Mouse (Mus musculus): Measurements from ENCODE around the gene Ruvbl1.

Gene Ruvbl1

DNA sequence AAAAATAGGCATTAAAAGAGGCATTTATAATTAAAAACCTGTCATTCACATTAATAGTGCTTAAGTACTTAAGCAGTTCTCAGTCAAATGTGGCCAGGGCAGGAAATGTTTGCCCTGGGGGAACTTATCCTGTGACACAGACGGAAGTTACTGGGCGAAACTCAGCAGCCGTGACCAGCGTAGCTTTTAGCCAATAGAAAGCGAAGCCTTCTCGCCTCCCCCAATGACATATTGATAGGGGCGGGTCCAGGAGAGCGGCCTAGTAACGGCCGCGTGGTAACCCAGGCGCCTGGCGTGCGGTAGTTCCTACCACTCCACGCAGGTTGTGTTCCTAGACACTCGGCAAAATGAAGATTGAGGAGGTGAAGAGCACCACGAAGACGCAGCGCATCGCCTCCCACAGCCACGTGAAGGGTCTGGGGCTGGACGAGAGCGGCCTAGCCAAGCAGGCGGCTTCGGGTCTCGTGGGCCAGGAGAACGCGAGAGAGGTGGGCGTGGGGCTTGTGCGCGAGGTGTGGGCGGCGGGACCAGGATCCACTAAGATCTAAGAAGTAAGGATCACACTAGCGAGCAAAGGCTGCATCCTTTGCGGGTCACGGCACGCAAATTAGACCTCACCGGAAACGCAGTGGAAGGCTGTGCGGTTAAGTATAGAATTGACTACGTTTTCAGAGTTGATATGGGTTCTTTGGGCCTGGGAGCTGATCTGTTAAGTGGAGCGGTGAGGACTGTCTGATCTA lies at the start of gene Ruvbl1:
Gene Ruvbl1 (plus strand): TSS at position 229 of the 740 bp plus-strand sequence.
- DNase-seq (ENCODE audit: low spot score in 2 of 2), result peak; percentile 83 to 91

DNA sequence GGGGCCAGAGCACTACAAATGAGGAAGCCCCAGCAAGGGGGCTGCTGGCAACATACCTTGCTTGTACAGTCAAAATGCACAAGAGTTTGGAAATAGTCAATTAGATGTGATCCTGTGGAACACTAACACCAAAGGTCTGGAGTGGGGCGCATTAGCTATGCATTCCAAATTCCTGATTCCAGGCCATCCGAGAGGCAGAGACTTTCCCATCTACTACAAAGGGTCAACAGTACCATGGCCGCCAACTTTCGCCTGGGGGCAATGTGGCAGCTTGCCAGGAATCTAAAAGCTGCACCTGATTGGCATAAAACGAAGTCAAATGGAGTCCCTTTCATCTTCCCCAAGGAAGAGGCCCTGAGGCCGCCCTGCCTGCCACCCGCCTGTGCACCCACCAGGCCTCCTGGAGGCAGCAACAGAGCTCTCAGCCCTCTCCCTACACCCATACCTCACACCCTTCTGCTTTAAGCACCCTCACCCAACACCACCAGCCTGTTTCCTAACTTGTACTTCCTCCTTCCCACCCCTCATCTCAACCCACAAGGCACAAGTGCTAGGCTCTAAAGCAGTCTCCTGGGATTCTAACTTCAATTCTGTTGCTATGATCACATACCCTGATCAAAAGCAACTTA lies 49.0 kb upstream of the Ruvbl1 start:
- DNase-seq (ENCODE audit: low spot score in 2 of 2), result no peak

DNA sequence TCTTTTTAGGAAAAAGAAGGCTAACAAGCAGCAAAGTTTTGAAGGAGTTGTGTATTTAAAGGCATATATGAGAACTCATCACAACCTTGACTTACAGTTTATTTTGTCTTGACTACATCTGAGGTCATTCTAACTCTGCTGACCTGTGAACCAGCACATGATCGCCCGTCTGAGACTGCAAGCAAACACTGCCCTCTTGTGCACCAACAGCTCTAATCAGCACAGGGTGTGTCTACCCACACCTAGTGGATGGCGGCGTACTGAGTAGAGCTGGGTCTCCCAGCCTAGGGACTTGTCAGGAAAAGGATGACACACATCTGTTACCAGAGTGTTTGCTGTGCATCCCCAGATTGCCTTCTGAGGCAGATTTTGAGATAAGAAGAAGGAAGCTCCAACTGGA lies 34.0 kb upstream of the Ruvbl1 start:
- peak in 1 of 2 experiments; percentile 32 for DNase-seq (ENCODE audit: low spot score in 2 of 2)

DNA sequence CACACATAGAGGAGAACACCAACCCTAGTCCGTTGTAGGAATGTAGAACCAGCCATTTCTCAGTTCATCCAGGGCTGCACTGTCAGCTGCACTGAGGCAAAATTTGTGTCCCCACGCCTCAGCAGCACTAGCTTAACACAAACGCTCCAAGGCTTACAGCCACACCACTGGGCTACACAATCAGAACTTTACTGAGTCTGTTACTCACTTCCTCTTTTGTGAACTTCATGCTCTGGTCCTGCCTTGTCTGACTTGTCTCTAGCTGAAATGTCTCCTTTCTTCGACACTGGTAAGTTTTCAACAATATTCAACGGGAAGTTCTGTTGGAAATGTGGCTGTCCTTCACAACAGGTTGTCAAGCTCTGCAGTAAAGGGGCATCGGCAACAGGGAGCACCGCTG lies 29.6 kb upstream of the Ruvbl1 start:
- DNase-seq (ENCODE audit: low spot score in 2 of 2), result no peak

DNA sequence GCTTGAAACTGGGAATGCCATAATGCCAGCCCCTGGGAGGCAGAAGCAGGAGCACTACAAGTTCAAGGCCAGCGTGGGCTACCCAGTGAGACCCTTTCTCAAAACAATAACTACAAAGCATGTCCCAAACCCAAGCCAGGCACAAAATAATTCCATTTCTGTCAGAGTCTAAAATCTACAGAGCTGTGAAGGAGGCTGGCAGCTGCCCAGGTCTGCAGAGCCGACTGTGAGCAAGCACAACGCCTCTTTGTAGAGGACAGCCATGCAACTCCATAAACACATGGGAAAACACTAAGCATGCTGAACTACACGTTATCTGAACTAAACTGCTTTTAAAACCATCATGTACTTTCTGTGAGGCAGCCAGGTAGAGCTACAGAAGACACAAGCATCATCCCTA lies 26.2 kb upstream of the Ruvbl1 start:
- no peak for DNase-seq (ENCODE audit: low spot score in 2 of 2)

DNA sequence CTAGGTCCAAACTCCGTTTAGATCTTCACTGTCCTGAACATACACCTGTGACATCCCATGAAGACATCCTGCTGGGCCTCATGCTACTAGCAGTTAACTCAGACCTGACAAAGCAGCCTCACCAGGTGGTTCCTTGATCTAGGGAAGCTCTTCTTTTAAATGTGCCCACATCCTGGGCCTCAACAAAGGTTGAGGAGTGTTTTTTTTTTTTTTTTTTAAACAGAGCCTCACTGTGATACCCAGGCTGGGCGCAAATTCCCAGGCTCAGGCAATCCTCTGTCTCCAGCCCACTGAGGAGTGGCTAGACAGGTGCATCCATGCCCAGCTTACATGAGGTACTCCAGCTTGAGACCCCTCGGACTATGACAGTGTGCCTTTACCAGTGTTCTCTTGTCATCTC lies 22.7 kb upstream of the Ruvbl1 start:
- no peak for DNase-seq (ENCODE audit: low spot score in 2 of 2)

DNA sequence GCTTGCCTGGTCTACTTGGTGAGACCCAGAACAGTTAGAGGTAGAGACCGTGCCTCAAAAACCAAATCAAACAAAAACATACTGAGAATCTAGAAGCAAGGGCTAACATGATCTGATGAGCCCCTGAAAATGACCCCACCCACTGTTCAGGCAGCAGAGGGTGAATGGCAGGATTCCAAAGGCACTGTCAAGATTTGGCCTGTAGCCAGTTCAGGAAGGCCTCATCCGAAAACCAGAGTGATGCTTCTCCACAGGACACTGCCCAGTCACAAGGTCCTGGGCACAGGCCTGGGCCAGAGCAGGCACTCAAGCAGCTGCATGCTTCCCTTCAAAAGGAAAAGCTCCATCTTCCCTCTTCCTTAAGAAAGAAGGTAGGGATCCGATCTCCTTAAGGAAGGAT lies 21.8 kb upstream of the Ruvbl1 start:
- DNase-seq (ENCODE audit: low spot score in 2 of 2), result no peak

DNA sequence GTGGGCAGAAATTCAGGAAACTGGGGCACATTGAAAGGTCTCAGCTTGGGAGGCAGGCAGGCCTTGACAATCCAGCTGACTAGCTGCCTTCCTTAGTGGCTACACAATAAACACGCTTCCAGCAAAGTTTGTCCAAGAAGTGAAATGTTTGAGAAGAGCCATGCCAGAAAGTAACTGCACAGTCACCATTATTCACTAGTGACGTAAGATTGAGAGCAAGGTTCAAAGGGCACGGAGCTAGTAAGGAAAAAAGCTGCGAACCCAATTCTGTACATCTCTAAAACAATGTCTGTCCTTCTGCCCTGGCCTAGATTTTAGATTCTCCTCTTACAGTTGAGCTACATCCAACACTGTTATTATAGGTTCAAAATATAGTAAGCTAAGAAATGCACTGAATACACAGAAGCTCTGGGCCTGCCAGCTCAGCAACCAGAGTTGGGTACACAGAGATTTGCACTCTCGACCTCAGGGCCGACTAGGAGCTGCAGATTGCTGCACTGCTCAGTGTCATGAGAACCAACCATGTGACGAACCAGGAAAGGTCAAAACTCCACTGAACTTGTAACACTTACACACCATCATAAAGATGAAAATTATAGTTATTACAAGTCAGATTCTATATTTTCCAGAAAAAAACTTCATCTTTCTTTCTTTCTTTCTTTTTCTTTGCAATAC lies 21.0 kb upstream of the Ruvbl1 start:
- DNase-seq (ENCODE audit: low spot score in 2 of 2), result no peak

DNA sequence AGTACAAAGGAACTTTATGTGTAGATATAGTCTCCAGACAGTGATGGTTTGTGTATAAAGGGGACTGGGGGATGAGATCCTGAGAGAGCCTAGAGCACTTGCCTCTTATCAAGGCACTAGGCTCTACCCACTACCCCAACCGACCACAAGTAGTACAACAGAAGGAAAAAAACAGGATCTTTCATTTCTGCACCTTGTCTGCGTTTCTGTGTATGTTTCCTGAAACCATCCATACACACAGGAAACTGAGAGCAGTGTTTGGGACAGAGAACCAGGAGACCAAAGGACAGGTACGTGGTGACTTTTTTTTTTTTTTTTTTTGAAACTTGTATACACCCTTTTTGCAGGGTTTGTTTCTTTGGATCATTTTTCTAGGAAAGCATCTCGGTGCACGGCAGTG lies 19.5 kb upstream of the Ruvbl1 start:
- DNase-seq (ENCODE audit: low spot score in 2 of 2), result no peak

DNA sequence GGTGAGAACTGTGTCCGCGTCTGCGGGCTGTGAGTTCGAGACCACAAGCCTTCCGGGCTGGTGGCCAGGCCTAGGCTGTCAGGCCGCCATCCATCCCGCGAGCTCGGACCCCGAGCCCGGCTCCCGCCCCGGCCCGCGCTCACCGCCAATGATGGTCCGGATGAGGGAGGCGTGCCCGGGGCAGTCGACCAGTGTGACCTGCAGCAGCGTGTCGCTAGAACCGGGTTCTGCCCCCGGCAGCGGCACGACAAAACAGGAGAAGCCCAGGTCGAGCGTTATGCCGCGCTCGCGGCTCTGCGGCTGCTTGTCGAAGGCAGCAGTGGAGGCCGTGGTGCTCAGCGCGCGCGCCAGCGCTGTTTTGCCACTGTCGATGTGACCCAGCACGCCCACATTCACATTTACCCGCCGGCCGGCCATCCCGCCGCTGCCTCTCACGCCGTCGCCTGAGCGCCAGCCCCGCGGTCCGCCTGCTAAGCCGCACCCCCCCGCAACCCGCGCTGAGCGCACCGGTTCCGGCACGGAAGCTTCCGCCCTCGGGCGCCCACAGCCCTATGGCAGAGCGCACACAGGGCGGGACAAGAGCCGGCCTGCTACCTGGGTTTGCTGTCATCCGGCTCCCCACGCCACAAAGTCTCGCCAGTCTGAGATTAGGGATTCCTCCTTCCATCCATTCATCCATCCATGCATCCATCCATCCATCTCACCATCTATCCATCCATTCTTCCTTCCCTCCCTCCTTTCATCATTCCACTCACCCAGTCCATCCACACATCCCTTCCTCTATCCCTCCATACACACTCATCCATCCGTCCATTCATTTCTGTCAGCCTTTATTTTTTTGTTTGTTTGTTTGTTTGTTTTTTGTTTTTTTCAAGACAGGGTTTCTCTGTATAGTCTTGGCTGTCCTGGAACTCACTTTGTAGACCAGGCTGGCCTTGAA lies 18.9 kb upstream of the Ruvbl1 start, which contains the start of gene Eefsec:
Gene Eefsec (minus strand): TSS at position 477 of the 940 bp plus-strand sequence.
- peak; percentile 89 for DNase-seq (ENCODE audit: low spot score in 2 of 2)

DNA sequence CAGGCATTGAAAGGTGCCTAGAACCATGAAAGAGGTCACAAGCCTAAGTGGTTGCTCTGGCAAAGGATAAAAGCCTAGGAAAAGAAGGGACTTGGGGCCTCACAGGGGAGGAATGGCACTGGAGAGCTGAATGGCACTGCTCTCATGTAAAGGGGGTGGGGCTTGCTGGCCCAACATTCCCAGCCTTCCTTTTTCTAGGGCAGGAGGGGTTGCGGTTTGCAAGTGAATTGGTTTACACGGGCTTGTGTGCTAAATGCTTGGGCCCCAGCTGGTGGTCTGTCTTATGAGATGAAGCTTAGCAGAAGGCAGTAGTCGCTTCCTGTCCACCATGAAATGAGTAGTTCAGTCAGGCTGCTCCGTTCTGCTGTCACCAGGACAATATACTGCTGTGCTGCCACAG lies 17.8 kb upstream of the Ruvbl1 start:
- no peak for DNase-seq (ENCODE audit: low spot score in 2 of 2)

DNA sequence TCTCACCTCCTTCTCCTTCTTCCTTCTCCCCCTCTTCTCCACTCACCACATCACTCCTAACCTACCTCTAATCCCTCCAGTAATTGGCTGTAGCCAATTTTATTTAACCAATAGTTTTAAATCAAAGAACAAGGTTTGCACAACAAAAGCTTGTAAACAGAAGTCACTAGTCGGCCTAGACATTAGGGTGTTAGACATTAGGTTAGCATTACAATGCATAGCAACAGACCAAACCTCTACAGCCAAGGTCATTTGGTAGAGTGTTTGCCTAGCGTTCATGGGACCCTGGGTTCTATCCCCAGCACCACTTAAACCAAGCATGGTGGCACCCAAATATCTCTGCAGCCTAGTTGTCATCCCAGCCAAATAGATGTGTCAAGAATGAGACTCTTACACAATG lies 10.7 kb upstream of the Ruvbl1 start:
- no peak for DNase-seq (ENCODE audit: low spot score in 2 of 2)

DNA sequence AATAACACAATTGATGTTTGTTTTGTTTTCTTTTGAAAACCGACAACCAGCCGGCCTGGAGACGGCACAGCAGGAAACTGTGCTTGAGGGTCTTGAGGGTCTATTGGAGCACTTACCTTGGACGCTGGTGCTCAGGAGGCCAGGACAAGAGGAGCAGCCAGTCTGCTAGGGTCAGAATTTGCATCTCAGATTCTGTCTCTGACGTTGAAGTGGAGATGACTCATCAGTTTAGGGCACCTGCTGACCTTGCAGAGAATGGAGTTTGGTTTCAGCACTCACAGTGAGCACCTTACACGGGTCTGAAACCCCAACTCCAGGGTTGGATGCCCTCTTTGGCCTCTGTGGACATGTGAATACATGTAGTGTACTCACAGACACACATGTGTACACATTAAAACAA lies 4.7 kb downstream of the Ruvbl1 start:
- DNase-seq (ENCODE audit: low spot score in 2 of 2), result no peak

DNA sequence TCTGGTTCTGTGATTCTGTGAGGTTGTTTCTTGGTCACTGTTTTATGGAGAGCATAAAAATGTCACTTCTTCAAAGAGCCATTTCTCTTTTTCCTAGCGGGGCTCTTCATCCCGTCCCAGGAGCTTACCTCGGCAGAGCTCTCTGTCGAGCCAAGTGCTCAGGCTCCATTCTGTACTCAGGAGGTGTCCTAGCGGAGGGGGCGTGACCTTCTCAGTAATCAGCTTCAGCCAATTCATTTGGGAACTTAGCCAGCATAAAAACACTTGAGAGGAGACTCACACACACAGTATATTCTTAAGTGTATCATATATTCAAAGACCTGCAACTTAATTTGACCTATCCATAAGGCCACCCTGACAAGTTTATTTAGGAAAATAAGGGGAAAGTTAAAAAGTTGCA lies 15.2 kb downstream of the Ruvbl1 start:
- no peak for DNase-seq (ENCODE audit: low spot score in 2 of 2)

DNA sequence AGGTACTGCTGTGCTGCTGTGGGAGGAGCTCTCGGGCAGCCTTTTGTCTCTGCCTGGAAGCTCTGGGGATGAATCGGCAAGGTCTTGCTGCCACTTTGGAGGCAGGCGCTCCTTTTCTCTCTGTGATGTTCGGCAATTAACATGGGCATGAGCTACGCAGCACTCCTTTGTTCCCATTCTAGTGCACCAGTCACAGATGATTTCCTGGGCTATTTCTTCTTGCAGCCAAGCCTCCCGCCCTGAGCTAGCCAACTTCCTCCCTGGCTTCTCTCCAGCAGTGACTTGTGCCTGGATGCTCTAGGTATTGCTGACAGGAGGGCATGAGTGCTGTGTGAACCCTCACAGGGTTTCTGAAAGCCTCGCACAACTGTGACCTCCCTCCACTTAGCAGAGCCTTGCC lies 17.9 kb downstream of the Ruvbl1 start:
- no peak for DNase-seq (ENCODE audit: low spot score in 2 of 2)

DNA sequence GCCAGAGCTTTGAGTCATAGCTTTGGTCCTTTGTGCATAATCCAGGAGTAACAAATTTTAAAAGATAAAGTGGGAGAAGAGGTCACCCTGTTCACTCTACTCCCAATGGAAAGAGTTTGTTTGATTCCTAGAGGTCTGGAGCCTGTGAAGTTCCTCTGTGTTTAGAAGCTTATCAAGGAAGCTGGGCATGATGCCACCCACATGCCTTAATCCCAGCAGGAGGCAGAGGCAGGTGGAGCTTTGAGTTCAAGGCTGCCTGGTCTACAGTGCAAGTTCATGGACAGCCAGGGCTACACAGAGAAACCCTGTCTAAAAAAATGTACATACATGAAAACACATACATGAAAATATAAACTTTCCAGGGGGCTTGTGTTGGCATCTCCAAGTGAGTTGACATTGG lies 18.7 kb downstream of the Ruvbl1 start:
- no peak for DNase-seq (ENCODE audit: low spot score in 2 of 2)

DNA sequence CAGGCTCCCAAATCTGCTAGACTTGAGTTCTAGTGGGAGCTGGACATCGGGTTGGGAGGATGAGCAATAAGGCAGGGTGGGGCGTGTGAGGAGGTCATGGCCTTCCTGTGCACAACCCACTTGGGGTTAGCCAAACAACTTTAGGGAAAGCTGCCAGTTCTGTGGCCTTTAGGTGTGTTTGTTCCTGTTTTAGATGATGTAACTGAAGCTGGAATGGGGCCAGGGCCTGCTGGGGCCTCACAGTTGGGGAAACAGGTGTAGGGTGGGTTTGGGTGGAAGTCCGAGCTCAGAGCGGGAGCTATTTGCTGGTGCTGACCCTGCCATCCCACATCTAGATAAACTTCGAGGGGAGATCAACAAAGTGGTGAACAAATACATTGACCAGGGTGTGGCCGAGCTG lies 20.2 kb downstream of the Ruvbl1 start:
- no peak for DNase-seq (ENCODE audit: low spot score in 2 of 2)

DNA sequence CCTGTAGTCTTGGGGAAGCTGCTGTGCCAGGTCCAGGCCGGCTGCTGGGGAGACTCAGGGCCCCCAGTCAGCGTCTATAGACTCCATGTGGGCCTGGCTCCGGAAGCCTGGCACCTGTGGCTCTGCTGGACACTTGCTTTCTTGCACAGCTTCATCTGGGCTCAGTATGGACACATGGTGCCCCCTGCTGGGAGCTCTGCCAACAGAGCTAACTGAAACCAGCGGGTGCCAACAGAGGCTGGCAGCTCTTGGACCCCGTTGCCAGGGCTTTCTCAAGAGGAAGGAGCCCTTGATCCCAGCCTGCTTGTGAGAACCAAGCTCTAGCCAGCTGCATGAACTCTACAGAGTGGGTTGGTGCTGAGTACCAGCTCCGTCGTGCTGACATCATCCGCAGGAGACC lies 21.7 kb downstream of the Ruvbl1 start:
- DNase-seq (ENCODE audit: low spot score in 2 of 2), result peak; percentile 35 to 68

DNA sequence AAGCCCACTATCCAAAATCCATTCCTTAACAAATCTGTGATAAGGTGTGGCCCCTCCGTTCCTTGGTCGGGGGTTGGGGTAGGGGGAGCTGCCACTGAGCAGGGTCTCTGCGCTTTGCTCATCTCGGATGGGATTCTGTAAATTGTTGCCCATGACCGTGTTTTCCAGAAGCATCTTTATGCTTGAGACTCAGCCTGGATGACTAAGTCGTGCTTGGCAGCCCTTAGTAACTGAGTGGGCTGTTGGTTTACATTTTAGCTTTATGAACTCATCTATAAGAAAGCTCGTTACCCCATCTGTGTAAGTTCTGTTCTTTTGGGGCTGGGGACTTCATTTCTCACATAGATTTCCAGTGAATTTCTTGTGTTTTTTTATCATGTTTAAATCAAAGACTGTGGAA lies 23.8 kb downstream of the Ruvbl1 start:
- DNase-seq (ENCODE audit: low spot score in 2 of 2), result no peak

DNA sequence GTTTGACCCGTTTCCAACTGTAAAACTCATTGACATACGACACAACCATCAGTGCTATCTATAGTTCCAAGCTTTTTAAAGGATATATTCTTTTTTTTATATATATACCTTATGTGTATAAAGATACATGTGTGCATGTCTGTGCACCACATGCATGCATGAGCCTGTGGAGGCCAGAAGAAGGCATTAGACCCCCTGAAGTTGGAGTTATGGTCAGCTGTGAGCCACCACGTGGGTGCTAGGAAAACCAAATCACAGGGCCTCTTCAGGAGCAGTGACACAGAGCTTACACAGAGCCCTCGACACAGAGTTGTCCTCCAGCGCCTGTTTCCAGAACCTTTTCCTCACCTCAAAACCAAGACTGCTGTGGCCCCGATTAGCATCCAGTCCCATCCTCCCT lies 24.6 kb downstream of the Ruvbl1 start:
- DNase-seq (ENCODE audit: low spot score in 2 of 2), result no peak

DNA sequence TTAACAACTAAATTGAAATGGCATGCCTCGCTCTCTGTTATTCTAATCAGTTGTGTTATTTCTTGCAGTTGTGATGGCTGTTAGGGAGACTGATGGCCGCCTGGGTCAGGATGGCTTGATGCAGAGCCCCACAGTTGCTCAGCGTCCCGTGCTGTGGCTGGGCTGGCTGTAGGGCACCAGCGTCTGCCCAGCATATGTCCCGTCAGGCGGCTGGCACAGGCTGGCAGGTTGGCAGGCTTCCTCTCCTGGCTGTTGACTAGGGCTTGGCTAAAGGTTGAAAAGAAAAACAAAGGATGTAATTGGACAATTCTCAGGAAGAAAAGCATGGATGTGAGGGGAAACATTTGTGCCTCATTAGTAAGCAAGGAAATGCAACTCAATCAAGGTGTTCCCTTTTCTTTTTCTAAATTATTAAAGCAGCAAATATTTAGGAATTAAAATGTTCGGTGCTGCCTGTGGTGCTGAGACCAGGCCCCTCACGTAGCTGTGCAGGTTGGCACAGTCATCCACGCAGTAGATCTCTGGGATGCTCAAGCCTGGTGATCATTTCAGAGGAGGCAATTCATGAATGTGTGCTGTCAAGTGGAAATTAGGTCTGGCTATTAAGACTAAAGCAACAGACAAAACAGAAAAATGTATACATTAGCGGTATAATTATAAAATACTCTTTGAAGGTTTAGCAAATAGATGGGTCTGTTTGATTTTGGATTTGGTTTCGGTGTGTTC lies 25.6 kb downstream of the Ruvbl1 start:
- no peak for DNase-seq (ENCODE audit: low spot score in 2 of 2)
